Mouse (Mus musculus) hematopoietic stem cell, adult 5-6 weeks (primary cell): ENCODE measurements around the gene Ebna1bp2. TPM values are rescaled to one million over a fixed set of nuclear protein-coding genes. Genes with fewer than 3 reads are reported as not detected.

Experiments
- ATAC-seq, 2 experiments: fragments of 125-278 bp in 1 of 2; replicated peaks in 1 of 2; 2 replicates each; pipeline ENCODE4 v1.8.0; 2016 to 2017; ENCODE audit warnings: inconsistent platforms in 2 of 2, mild to moderate bottlenecking in 2 of 2, moderate number of reproducible peaks in 2 of 2, low read depth in 1 of 2, moderate TSS enrichment in 1 of 2; ENCODE audit not compliant: low FRiP score in 2 of 2, poor library complexity in 2 of 2, severe bottlenecking in 2 of 2, insufficient read depth in 1 of 2, low TSS enrichment in 1 of 2
- total RNA-seq: library from RNA; stranded (forward); fragments of 172-1452, 232-1000 nt; gene quantifications from 2 replicates; pipeline ENCODE4 v1.2.3, GENCODE M21; 2017

Ebna1bp2 gene
- total RNA-seq, result 106 and 124 TPM in 2 replicates

DNA sequence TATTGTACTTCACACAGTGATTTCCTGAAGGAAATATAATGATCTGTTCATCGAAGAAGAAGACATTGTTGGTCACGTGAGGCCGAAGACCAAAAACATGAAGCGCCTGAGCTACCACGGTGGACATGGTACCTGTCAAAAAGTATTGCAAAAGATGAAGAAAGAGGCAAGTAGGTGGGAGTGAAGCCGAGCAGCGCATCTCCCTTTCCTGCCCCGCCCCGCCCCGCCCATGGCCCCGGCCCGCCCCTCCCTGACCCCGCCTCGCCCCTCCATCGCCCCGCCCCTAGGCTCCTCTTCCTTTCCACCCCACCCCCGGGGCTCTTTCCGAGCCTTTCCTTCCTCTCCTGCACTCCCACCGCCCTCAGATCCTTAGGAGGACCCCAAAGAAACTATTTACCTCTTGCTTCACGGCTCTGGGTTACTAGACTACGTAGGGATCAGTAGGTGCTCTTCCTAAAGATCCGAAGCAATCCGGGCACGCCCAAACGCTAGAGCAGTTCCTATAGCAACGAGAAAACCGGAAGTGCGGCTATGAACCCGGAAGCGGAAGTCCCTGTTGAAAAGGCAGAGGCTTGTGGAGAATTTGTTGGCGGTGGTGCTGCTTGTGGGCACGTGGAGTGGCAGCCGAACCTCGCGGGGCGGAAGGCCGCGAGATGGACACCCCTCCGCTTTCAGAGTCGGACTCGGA, at the start of gene Ebna1bp2, which contains the start of gene Cfap57:
Ebna1bp2 (plus strand) TSS at position 521 of the 688 bp plus-strand sequence.
Cfap57 (minus strand) TSS at position 499 of the 688 bp plus-strand sequence.
- ATAC-seq, result peak; percentile 97 to 99

GRCm38 (mm10) chr4:118571441-118571840, 49.2 kb upstream of the Ebna1bp2 start:
- no peak for ATAC-seq

GRCm38 (mm10) chr4:118576097-118576496, 44.5 kb upstream of the Ebna1bp2 start:
- peak; percentile 54 to 82; a peak in 3 of 4 replicates for ATAC-seq

GRCm38 (mm10) chr4:118579313-118579712, 41.3 kb upstream of the Ebna1bp2 start:
- peak in 1 of 2 experiments; percentile 55; a peak in 1 of 4 replicates for ATAC-seq

- ATAC-seq, result no peak
Observed at GRCm38 (mm10) chr4:118581508-118581907, 39.1 kb upstream of the Ebna1bp2 start.

GRCm38 (mm10) chr4:118582629-118583028, 38.0 kb upstream of the Ebna1bp2 start:
- ATAC-seq, result no peak

GRCm38 (mm10) chr4:118589053-118589732, 31.4 kb upstream of the Ebna1bp2 start:
- no peak for ATAC-seq

DNA sequence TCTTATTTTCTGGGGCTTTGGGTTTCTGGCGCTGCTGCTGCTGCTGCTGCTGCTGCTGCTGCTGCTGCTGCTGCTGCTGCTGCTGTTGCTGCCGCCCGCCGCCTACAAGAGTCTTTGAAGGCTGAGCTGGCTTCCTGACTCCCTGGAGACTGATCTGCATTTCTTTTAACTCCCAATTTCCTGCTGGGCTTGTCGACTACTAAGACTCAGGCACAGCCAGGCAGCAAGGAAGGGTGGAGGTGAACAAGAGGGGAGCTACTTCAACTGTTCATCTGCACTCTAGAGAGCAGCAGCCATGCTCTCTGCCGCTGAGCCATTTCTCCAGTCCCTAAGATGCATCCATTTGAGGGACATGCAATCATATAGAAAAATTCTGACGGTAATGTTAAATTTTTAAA, 30.9 kb upstream of the Ebna1bp2 start:
- ATAC-seq, result no peak

GRCm38 (mm10) chr4:118604065-118604464, 16.5 kb upstream of the Ebna1bp2 start:
- peak in 1 of 2 experiments; percentile 44; a peak in 2 of 4 replicates for ATAC-seq

DNA sequence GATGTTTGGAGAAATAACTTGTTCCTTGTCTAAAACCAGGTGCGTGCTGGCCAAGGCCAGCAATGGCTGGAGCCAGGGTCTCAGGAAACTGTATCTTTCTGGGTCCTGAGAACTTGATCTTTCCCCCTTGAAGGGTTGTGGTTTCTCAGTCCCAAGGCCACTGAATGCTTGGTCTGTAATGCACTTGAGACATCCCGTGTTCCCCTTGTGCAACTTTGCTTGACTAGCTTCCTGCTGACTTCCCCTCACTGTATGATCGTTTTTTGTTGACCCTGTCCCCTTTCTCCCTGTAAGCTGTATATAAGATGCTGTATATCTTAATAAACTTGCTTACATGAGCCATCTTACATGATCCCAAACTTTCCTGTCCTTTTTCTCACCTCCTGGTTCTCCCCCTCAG, 10.8 kb upstream of the Ebna1bp2 start:
- ATAC-seq, result peak in 1 of 2 experiments; percentile 55; a peak in 1 of 4 replicates

DNA sequence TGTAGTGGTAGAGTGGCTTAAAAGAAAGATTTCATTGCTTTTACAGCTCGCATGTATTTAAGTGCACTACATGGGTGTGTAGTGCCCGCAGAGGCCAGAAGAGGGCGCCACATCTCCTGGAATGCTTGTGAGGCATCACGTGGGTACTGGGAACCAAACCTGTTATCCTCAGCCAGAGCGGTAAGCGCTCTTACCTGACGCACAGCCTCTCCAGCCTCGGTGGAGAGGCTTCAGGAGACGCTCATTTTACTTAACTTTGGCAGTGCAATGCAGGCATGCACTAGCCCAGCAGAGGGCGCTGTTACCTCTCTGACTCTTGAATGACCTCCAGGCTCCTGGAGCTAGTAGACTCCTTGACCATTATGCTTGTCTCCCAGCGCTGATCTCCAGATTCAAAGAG, 8.0 kb upstream of the Ebna1bp2 start:
- no peak for ATAC-seq

- no peak for ATAC-seq
Observed at GRCm38 (mm10) chr4:118615412-118615811, 5.2 kb upstream of the Ebna1bp2 start.

- peak in 1 of 2 experiments; percentile 2; a peak in 1 of 4 replicates for ATAC-seq
Observed at GRCm38 (mm10) chr4:118620967-118621320, 345 bp downstream of the Ebna1bp2 start.

- ATAC-seq, result no peak
Observed at GRCm38 (mm10) chr4:118621781-118622180, 1.2 kb downstream of the Ebna1bp2 start.

DNA sequence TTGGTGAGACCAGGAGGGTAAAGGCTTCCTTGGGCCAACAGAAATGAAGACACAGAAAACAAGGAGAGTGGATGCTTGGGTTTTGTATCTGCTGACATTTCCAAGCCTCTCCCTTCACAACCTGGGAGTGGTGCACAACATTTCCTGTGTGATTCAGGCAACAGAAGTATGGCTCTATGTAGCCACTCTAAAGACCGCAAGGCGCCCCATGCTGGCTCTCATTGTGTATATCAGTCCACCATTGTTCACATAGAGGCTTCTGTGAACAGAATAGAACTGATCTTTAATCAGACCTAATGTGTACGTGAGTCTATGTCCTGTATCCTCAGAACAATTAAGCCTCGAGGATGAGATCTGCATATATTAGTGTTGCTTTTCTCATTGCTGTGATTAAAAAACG, 9.7 kb downstream of the Ebna1bp2 start:
- no peak for ATAC-seq

- ATAC-seq, result no peak
Observed at GRCm38 (mm10) chr4:118642346-118643190, 22.0 kb downstream of the Ebna1bp2 start.

- ATAC-seq, result peak in 1 of 2 experiments; percentile 48; a peak in 1 of 4 replicates
Observed at GRCm38 (mm10) chr4:118645234-118645633, 24.6 kb downstream of the Ebna1bp2 start.

- no peak for ATAC-seq
Observed at GRCm38 (mm10) chr4:118658652-118659051, 38.1 kb downstream of the Ebna1bp2 start, which contains the start of gene Olfr62. Gene Olfr62 (plus strand): TSS chr4:118658952.
